Mouse (Mus musculus): ENCODE data around the gene Spns2. TPM values are rescaled to one million over a fixed set of nuclear protein-coding genes. Genes with fewer than 3 reads are reported as not detected.

Gene Spns2
- polyA plus RNA-seq, 1 experiment from 2014 or later, result 5.7 TPM

DNA sequence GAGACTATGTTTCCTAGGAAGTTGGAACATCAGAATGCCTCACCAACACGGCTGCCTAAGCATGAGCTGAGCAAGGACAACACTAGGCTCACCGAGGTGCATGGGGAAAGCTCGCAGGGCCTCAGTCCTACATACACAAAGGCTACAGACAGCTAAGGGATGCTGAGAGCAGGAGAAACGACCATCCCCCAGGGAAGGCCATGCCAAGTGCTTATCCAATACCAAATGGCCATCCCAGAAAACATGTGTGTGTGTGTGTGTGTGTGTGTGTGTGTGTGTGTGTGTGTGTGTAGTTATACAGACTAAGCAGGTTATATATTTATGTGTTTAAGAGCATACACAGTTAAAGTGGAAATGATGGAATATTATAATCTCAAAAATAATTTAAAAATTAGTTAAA lies 34.0 kb upstream of the Spns2 start:
- Histone ChIP-seq H3K9me3 (replicated peaks; ENCODE audit: control insufficient read depth, low read length) (no peaks in the 10 kb centered on the region), H3K9ac (ENCODE audit: low read length) (no peak overlapping the region), H3K27ac (ENCODE audit: low read length) (no peak overlapping the region), H3K27me3 (ENCODE audit: control insufficient read depth, insufficient read depth, low read length) (no peaks in the 10 kb centered on the region), H3K4me2 (ENCODE audit: low read depth, low read length) (no peak overlapping the region), H3K4me3 (replicated peaks; ENCODE audit: low read length) (no peak overlapping the region), H3K36me3 (ENCODE audit: control insufficient read depth, insufficient read depth, low read length) (no peaks in the 10 kb centered on the region), H3K4me1 (ENCODE audit: control insufficient read depth, insufficient read depth, low read length) (0 out of 2 replicates have a peak, but pooled peaks cover 3% of the 10 kb centered on the region)
- no peak for ATAC-seq (ENCODE audit: insufficient read depth, low FRiP score)
- WGBS, result 53% methylated on average over 4 of the region's 4 CpGs

GRCm38 (mm10) chr11:72522616-72523041 lies 32.9 kb upstream of the Spns2 start:
- no peak overlapping the region for H3K4me3 ChIP-seq (replicated peaks; ENCODE audit: low read length)
- no peak overlapping the region for H3K27ac ChIP-seq (ENCODE audit: low read length)
- 62% methylated on average over 5 of the region's 5 CpGs for WGBS
- no peak for ATAC-seq (ENCODE audit: insufficient read depth, low FRiP score)
- H3K4me2 ChIP-seq (ENCODE audit: low read depth, low read length), result no peak overlapping the region
- no peaks in the 10 kb centered on the region for H3K27me3 ChIP-seq (ENCODE audit: control insufficient read depth, insufficient read depth, low read length)
- H3K9ac ChIP-seq (ENCODE audit: low read length), result no peak overlapping the region
- H3K4me1 ChIP-seq (ENCODE audit: control insufficient read depth, insufficient read depth, low read length), result 0 out of 2 replicates have a peak, but pooled peaks cover 3% of the 10 kb centered on the region
- no peaks in the 10 kb centered on the region for H3K36me3 ChIP-seq (ENCODE audit: control insufficient read depth, insufficient read depth, low read length)
- H3K9me3 ChIP-seq (replicated peaks; ENCODE audit: control insufficient read depth, low read length), result no peaks in the 10 kb centered on the region

- Histone ChIP-seq H3K9me3 (replicated peaks; ENCODE audit: control insufficient read depth, low read length) (no peaks in the 10 kb centered on the region), H3K36me3 (ENCODE audit: control insufficient read depth, insufficient read depth, low read length) (no peaks in the 10 kb centered on the region), H3K4me1 (ENCODE audit: control insufficient read depth, insufficient read depth, low read length) (0 out of 2 replicates have a peak, but pooled peaks cover 3% of the 10 kb centered on the region), H3K9ac (ENCODE audit: low read length) (no peak overlapping the region), H3K27ac (ENCODE audit: low read length) (no peak overlapping the region), H3K4me2 (ENCODE audit: low read depth, low read length) (no peak overlapping the region), H3K27me3 (ENCODE audit: control insufficient read depth, insufficient read depth, low read length) (no peaks in the 10 kb centered on the region), H3K4me3 (replicated peaks; ENCODE audit: low read length) (no peak overlapping the region)
- no peak for ATAC-seq (ENCODE audit: insufficient read depth, low FRiP score)
- WGBS, result 71% methylated on average over 5 of the region's 5 CpGs
Measured at GRCm38 (mm10) chr11:72521598-72522541, 32.2 kb upstream of the Spns2 start.

GRCm38 (mm10) chr11:72519895-72520294 lies 30.2 kb upstream of the Spns2 start:
- no peak overlapping the region for H3K4me2 ChIP-seq (ENCODE audit: low read depth, low read length)
- H3K36me3 ChIP-seq (ENCODE audit: control insufficient read depth, insufficient read depth, low read length), result no peaks in the 10 kb centered on the region
- H3K4me1 ChIP-seq (ENCODE audit: control insufficient read depth, insufficient read depth, low read length), result 0 out of 2 replicates have a peak, but pooled peaks cover 3% of the 10 kb centered on the region
- no peak overlapping the region for H3K27ac ChIP-seq (ENCODE audit: low read length)
- WGBS, result 63% methylated on average over 3 of the region's 3 CpGs
- no peak overlapping the region for H3K9ac ChIP-seq (ENCODE audit: low read length)
- H3K4me3 ChIP-seq (replicated peaks; ENCODE audit: low read length), result no peak overlapping the region
- no peaks in the 10 kb centered on the region for H3K9me3 ChIP-seq (replicated peaks; ENCODE audit: control insufficient read depth, low read length)
- ATAC-seq (ENCODE audit: insufficient read depth, low FRiP score), result no peak
- no peaks in the 10 kb centered on the region for H3K27me3 ChIP-seq (ENCODE audit: control insufficient read depth, insufficient read depth, low read length)

GRCm38 (mm10) chr11:72519189-72519588 lies 29.5 kb upstream of the Spns2 start:
- Histone ChIP-seq H3K4me3 (replicated peaks; ENCODE audit: low read length) (no peak overlapping the region), H3K36me3 (ENCODE audit: control insufficient read depth, insufficient read depth, low read length) (no peaks in the 10 kb centered on the region), H3K9me3 (replicated peaks; ENCODE audit: control insufficient read depth, low read length) (no peaks in the 10 kb centered on the region), H3K9ac (ENCODE audit: low read length) (no peak overlapping the region), H3K4me1 (ENCODE audit: control insufficient read depth, insufficient read depth, low read length) (0 out of 2 replicates have a peak, but pooled peaks cover 3% of the 10 kb centered on the region), H3K27ac (ENCODE audit: low read length) (no peak overlapping the region), H3K4me2 (ENCODE audit: low read depth, low read length) (no peak overlapping the region), H3K27me3 (ENCODE audit: control insufficient read depth, insufficient read depth, low read length) (no peaks in the 10 kb centered on the region)
- WGBS, result 67% methylated on average over 4 of the region's 4 CpGs
- no peak for ATAC-seq (ENCODE audit: insufficient read depth, low FRiP score)

DNA sequence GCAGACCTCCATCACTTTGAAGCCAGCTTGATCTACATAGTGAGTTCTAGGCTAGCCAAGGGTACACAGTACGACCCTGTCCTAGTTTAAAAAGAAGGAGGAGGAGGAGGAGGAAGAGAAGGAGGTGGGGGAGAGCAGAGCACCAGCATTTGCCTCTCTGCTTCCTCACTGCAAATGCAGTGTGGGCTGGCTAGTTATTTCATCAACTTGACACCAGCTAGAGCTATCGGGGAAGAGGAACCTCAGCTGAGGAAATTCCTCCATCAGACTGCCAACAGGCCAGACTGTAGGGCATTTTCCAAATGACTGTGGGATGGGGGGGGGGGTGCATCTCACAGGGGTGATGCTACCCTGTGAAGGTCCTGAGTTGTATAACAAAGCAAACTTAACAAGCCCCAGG lies 28.7 kb upstream of the Spns2 start:
- no peak for ATAC-seq (ENCODE audit: insufficient read depth, low FRiP score)
- H3K9ac ChIP-seq (ENCODE audit: low read length), result no peak overlapping the region
- whole genome bisulfite sequencing, result 36% methylated on average over 2 of the region's 2 CpGs

DNA sequence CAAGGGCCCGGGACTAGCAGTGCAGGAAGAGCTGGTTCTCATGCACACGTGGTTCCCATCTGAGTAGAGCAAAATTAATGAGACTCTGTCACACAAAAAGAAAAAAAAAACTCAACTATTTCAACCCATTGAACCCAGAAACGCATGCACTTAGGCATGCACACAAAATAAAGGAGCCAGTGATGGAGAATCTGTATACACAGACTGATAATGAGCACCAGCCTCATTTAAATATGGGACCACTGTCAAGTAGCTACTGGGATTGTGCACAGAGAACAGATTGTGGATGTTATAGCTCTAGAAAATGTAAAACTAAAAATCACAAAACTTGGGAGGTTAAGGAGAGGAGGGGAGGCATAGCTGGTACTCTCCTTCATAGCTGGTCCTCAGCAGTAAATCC lies 25.3 kb upstream of the Spns2 start:
- H3K9me3 ChIP-seq (replicated peaks; ENCODE audit: control insufficient read depth, low read length), result no peaks in the 10 kb centered on the region
- no peaks in the 10 kb centered on the region for H3K36me3 ChIP-seq (ENCODE audit: control insufficient read depth, insufficient read depth, low read length)
- H3K9ac ChIP-seq (ENCODE audit: low read length), result no peak overlapping the region
- no peak for ATAC-seq (ENCODE audit: insufficient read depth, low FRiP score)
- no peaks in the 10 kb centered on the region for H3K27me3 ChIP-seq (ENCODE audit: control insufficient read depth, insufficient read depth, low read length)
- WGBS, result 58% methylated on average over 3 of the region's 3 CpGs
- H3K4me1 ChIP-seq (ENCODE audit: control insufficient read depth, insufficient read depth, low read length), result 0 out of 2 replicates have a peak, but pooled peaks cover 1% of the 10 kb centered on the region
- no peak overlapping the region for H3K4me2 ChIP-seq (ENCODE audit: low read depth, low read length)
- no peak overlapping the region for H3K27ac ChIP-seq (ENCODE audit: low read length)
- no peak overlapping the region for H3K4me3 ChIP-seq (replicated peaks; ENCODE audit: low read length)

More for the DNA sequence above, 28.7 kb upstream of the Spns2 start:
- no peak overlapping the region for H3K4me3 ChIP-seq (replicated peaks; ENCODE audit: low read length)
- H3K4me1 ChIP-seq (ENCODE audit: control insufficient read depth, insufficient read depth, low read length), result 0 out of 2 replicates have a peak, but pooled peaks cover 3% of the 10 kb centered on the region
- H3K9me3 ChIP-seq (replicated peaks; ENCODE audit: control insufficient read depth, low read length), result no peaks in the 10 kb centered on the region
- H3K27ac ChIP-seq (ENCODE audit: low read length), result no peak overlapping the region
- no peaks in the 10 kb centered on the region for H3K36me3 ChIP-seq (ENCODE audit: control insufficient read depth, insufficient read depth, low read length)
- H3K4me2 ChIP-seq (ENCODE audit: low read depth, low read length), result no peak overlapping the region
- H3K27me3 ChIP-seq (ENCODE audit: control insufficient read depth, insufficient read depth, low read length), result no peaks in the 10 kb centered on the region

DNA sequence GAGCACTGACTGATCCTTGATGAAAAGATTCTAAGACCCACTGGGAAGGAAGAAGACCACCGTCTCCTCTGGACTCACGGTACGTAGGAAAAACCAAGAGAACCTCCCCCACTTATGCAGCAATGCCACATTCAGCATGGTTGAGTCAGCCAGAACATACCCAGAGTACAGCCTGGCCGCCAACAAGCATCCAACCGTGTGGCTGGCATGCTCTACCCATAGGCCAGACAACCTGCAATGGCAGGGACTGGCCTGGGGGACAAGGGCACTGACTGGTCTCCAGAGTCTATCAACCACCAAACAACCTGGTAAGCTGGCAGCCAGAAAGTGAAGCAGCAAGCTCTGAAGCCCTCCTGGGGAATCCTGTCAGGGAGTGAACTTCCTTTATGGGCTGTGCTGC lies 18.9 kb upstream of the Spns2 start:
- WGBS, result 89% methylated on average over 5 of the region's 5 CpGs
- no peak for ATAC-seq (ENCODE audit: insufficient read depth, low FRiP score)

GRCm38 (mm10) chr11:72507651-72508050 lies 17.9 kb upstream of the Spns2 start:
- no peak overlapping the region for H3K27ac ChIP-seq (ENCODE audit: low read length)
- no peak overlapping the region for H3K4me3 ChIP-seq (replicated peaks; ENCODE audit: low read length)
- H3K36me3 ChIP-seq (ENCODE audit: control insufficient read depth, insufficient read depth, low read length), result no peaks in the 10 kb centered on the region
- no peak for ATAC-seq (ENCODE audit: insufficient read depth, low FRiP score)
- H3K4me2 ChIP-seq (ENCODE audit: low read depth, low read length), result no peak overlapping the region
- H3K9me3 ChIP-seq (replicated peaks; ENCODE audit: control insufficient read depth, low read length), result no peaks in the 10 kb centered on the region
- no peak overlapping the region for H3K9ac ChIP-seq (ENCODE audit: low read length)
- H3K4me1 ChIP-seq (ENCODE audit: control insufficient read depth, insufficient read depth, low read length), result no peaks in the 10 kb centered on the region
- H3K27me3 ChIP-seq (ENCODE audit: control insufficient read depth, insufficient read depth, low read length), result no peaks in the 10 kb centered on the region

More for the DNA sequence above, 18.9 kb upstream of the Spns2 start:
- Histone ChIP-seq H3K4me1 (ENCODE audit: control insufficient read depth, insufficient read depth, low read length) (no peaks in the 10 kb centered on the region), H3K36me3 (ENCODE audit: control insufficient read depth, insufficient read depth, low read length) (no peaks in the 10 kb centered on the region), H3K27me3 (ENCODE audit: control insufficient read depth, insufficient read depth, low read length) (no peaks in the 10 kb centered on the region), H3K4me3 (replicated peaks; ENCODE audit: low read length) (no peak overlapping the region), H3K9ac (ENCODE audit: low read length) (no peak overlapping the region), H3K9me3 (replicated peaks; ENCODE audit: control insufficient read depth, low read length) (no peaks in the 10 kb centered on the region), H3K27ac (ENCODE audit: low read length) (no peak overlapping the region), H3K4me2 (ENCODE audit: low read depth, low read length) (no peak overlapping the region)

All from stomach, embryonic 16.5 days (tissue).